Mouse (Mus musculus) CD8-positive naive resting alpha-beta T cell, adult 2 months (primary cell): ENCODE data around the gene 1700020A23Rik.

ENCODE experiments used
- DNase-seq, 2 experiments: peaks; one replicate each; pipeline ENCODE4 v3.0.0; 2022; ENCODE audit warnings: low read depth in 2 of 2, low spot score in 2 of 2

Gene 1700020A23Rik

DNA sequence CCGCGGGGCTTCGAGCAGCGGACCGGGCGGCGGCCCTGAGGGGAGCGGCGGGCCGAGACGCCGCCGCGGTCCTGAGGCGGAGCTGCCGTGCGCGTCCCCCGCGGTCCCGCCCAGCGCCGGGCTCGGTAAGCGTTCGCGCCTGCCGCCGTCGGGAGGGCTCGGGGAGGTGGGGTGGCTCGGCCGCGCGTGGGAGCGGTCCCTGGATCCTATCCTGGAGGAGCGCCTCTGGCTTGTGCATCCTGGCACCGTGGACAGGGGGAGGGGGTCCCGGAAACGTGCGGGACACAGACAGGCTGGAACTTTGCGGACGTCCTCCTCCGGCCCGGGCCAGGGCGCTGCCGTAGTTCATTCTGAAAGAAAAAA, 45.4 kb downstream of the 1700020A23Rik start:
- DNase-seq: peak in 1 of 2 experiments; percentile 46

DNA sequence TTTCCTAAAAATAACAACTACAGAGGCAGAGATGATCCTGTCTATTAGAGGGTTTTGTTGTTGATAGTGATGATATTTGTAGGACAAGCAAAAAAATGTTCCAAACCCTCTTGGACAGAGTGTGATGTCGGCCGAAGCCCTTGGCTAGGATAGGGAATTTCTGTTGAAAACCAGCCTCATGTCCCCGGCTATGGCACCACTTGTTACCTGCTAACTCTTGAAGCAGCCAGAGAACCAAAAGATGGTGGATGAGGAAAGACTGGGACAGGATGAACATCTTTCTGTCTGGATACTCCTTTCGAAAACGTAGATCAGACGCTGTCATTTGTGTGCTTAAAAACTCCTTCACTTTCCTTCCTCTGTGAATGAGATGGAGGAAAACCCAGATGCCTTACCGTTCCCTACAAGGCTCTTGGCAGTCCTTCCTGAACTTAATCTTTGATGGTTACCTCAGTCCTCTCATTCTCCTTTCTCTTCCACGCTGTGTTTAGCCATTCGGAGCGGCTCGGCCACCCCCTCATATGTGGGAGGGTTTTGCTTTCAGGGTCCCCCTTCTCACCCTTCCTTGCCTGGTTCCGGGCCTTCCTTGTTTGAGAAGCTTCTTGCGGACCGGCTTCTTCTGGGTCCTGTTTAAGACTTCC, 46.1 kb downstream of the 1700020A23Rik start:
- no peak for DNase-seq

DNA sequence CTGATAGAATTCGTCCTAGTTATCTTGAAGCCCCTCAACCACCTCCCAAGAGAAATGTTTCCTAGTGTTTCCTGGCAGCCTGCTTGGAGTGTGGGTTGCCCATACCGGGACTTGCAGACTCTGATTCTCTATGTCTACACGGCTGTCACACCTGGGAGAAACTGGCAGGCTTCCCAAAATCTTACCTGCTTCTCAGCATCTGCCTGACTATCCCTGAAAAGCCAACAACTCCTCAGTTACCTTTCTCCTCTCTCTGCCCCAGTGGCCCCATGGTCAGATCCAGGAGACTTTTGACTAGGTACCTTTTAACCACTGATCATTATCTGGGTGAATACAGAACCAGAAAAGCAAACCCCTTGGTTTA, 46.6 kb downstream of the 1700020A23Rik start:
- no peak for DNase-seq

DNA sequence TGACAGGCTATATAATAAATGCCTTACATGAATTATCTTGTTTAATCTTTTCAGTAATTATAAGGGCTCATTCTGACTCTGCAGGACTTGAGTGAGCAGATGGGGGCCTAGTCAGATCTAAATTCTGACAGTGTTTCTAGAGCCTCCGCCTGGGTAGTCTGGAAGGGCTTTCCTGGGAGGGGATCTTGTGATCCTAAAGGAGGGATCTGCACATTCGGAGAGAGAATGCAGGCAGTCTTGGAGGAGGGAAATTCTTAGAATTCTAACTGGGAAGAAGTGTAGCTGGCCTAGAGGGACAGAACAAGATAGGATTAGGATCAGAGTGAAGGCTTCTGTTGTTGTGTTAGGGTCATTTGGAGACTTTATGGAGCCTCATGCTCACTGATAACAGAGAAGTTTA, 47.2 kb downstream of the 1700020A23Rik start:
- no peak for DNase-seq

GRCm38 (mm10) chr2:130453421-130453820, 48.4 kb downstream of the 1700020A23Rik start:
- DNase-seq: no peak

DNA sequence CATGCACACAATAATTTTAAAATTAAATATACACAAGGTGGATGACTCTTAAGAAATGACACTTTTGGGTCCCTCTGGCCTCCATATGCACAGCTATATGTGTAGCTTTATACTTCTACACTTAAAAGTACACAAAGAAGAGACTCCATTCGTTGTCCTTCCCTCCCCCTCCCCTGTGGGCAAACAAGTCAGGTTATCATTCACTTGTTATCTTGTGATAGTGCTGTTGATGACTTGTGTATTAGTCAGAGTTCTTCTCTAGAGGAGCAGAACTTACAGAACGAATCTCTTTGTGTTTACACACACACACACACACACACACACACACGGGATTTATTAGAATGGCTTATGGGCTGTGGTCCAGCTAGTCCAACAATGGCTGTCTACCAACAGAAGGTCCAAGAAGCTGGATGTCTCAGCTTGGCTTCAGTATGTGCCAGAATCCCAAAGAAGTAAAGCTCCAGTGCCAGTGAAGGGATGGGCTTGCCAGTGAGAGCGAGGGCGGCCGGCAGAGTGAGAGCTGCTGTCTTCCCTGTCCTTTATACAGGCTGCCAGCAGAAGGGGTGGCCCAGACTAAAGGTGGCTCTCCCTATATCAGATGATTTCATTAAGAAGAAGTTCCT, 49.8 kb downstream of the 1700020A23Rik start:
- DNase-seq: no peak
